Comparison of ENCODE assay signal across 19 mouse cellular contexts in the genomic region with DNA sequence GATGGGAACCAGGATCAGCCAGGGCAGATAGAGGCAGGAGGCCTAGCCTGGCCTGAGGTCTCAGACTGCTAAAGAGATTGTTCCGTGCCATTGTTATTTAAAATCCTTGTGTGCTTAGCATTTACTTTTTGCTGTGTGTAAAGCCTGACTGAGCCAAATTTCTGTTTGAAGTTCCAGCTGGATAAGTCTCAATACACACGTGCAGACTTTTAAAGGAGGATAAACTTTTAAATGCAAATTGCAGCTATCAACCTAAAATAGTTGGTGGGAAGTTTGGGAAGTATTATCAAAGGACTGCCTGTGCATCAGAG. TPM values are rescaled to one million over a fixed set of nuclear protein-coding genes. Genes with fewer than 3 reads are reported as not detected.
DNase-seq lines count a peak whose midpoint lies in the region; ATAC-seq and TF ChIP-seq lines count a peak whose summit lies in the region.
"Had no signal": no experiment of that assay in that cellular context is flagged by ENCODE, and none has a peak within 500 bp of the region (broad histone marks: within the 10 kb centered on the region; RNA-seq: fewer than 3 reads in every experiment).

No protein-coding gene starts in this region.

- no peak for TF ChIP-seq POLR2A in heart, adult 2 months (IDR thresholded peaks at IDR 0.05; ENCODE audit: insufficient read depth, low read depth, low read length)

- H3K27ac ChIP-seq in heart, adult 2 months: peak overlapping the region; percentile 94
- peak overlapping the region; percentile 94 for H3K27ac ChIP-seq in heart, embryonic 16.5 days (ENCODE audit: low read length)
- no peak overlapping the region for H3K27ac ChIP-seq in midbrain, embryonic 14.5 days (replicated peaks; ENCODE audit: low read depth, low read length)
- no peak overlapping the region for H3K27ac ChIP-seq in midbrain, embryonic 16.5 days (ENCODE audit: low read length)
- H3K27ac ChIP-seq in forebrain, embryonic 12.5 days: no peak overlapping the region
- H3K27ac ChIP-seq: embryonic facial prominence, embryonic 12.5 days; forebrain, embryonic 15.5 days; hindbrain, postnatal 0 days; kidney, embryonic 15.5 days had no signal

- 6% methylated on average over 2 of the region's 2 CpGs for WGBS in heart, adult 2 months
- 14% methylated on average over 2 of the region's 2 CpGs for WGBS in heart, embryonic 16.5 days
- WGBS in midbrain, embryonic 14.5 days: 3% methylated on average over 2 of the region's 2 CpGs
- WGBS in midbrain, embryonic 16.5 days: 2% methylated on average over 2 of the region's 2 CpGs
- 22% methylated on average over 2 of the region's 2 CpGs for WGBS in forebrain, embryonic 12.5 days

- no peak for TF ChIP-seq EP300 in heart, adult 2 months (IDR thresholded peaks at IDR 0.05; ENCODE audit: insufficient read depth, low read depth, low read length)

- DNase-seq in heart, adult 2 months: no peak
- no peak for DNase-seq in heart, adult 18-20 months
- no peak for DNase-seq in heart, adult 11 months
- DNase-seq in midbrain, embryonic 14.5 days: peak; percentile 25
- no peak for DNase-seq in layer of hippocampus, adult 18-20 months (ENCODE audit: low spot score in 2 of 2)
- DNase-seq: adrenal gland, postnatal 10 days; cerebellum, adult 9-10 months; kidney, postnatal 4 days; liver; lung, postnatal 36 days; retina, postnatal 1 day had no signal

- H3K4me2 ChIP-seq in heart, embryonic 16.5 days (ENCODE audit: low read depth, low read length): peak overlapping the region; percentile 52
- H3K4me2 ChIP-seq in midbrain, embryonic 14.5 days (ENCODE audit: low read length): no peak overlapping the region
- no peak overlapping the region for H3K4me2 ChIP-seq in midbrain, embryonic 16.5 days (ENCODE audit: low read length)
- no peak overlapping the region for H3K4me2 ChIP-seq in forebrain, embryonic 12.5 days
- H3K4me2 ChIP-seq: embryonic facial prominence, embryonic 12.5 days; forebrain, embryonic 15.5 days; kidney, embryonic 15.5 days had no signal

- no peak for ATAC-seq in heart, embryonic 16.5 days (replicated peaks; ENCODE audit: extremely low read depth, insufficient read depth, low FRiP score)
- no peak for ATAC-seq in midbrain, embryonic 14.5 days (ENCODE audit: low FRiP score, low TSS enrichment)
- ATAC-seq in midbrain, embryonic 16.5 days: no peak
- no peak for ATAC-seq in forebrain, embryonic 12.5 days (ENCODE audit: low FRiP score)
- ATAC-seq: forebrain, embryonic 15.5 days; hindbrain, postnatal 0 days; intestine, postnatal 0 days had no signal

- no peak overlapping the region for H3K9ac ChIP-seq in heart, adult 2 months (ENCODE audit: low read depth, low read length)
- H3K9ac ChIP-seq in heart, embryonic 16.5 days (ENCODE audit: low read length): peak overlapping the region; percentile 38; the same call in 1 of the 2 replicates
- H3K9ac ChIP-seq in midbrain, embryonic 14.5 days (replicated peaks; ENCODE audit: low read length): no peak overlapping the region
- no peak overlapping the region for H3K9ac ChIP-seq in midbrain, embryonic 16.5 days (ENCODE audit: low read depth, low read length)
- no peak overlapping the region for H3K9ac ChIP-seq in forebrain, embryonic 12.5 days
- H3K9ac ChIP-seq: embryonic facial prominence, embryonic 12.5 days; forebrain, embryonic 15.5 days; kidney, embryonic 15.5 days had no signal

- H3K4me3 ChIP-seq in heart, adult 2 months: no peak overlapping the region
- no peak overlapping the region for H3K4me3 ChIP-seq in heart, embryonic 16.5 days (ENCODE audit: low read length)
- H3K4me3 ChIP-seq in midbrain, embryonic 14.5 days (replicated peaks; ENCODE audit: low read depth, low read length): no peak overlapping the region
- no peak overlapping the region for H3K4me3 ChIP-seq in midbrain, embryonic 16.5 days (ENCODE audit: low read depth, low read length)
- no peak overlapping the region for H3K4me3 ChIP-seq in forebrain, embryonic 12.5 days (replicated peaks)
- H3K4me3 ChIP-seq: embryonic facial prominence, embryonic 12.5 days; forebrain, embryonic 15.5 days; kidney, embryonic 15.5 days had no signal

- H3K36me3 ChIP-seq in heart, adult 2 months (ENCODE audit: control insufficient read depth, insufficient read depth, low read length): no peaks in the 10 kb centered on the region
- H3K36me3 ChIP-seq in heart, embryonic 16.5 days (ENCODE audit: control insufficient read depth, insufficient read depth): peaks cover 3% of the 10 kb centered on the region
- no peaks in the 10 kb centered on the region for H3K36me3 ChIP-seq in midbrain, embryonic 14.5 days (ENCODE audit: control insufficient read depth, insufficient read depth, low read length)
- H3K36me3 ChIP-seq in midbrain, embryonic 16.5 days (ENCODE audit: control insufficient read depth, insufficient read depth, low read length): no peaks in the 10 kb centered on the region; the same call in 1 of the 2 replicates
- H3K36me3 ChIP-seq in forebrain, embryonic 12.5 days (replicated peaks): peaks cover 5% of the 10 kb centered on the region
- H3K36me3 ChIP-seq: forebrain, embryonic 15.5 days had no signal

- TF ChIP-seq CTCF in heart, adult 2 months (IDR thresholded peaks at IDR 0.05): no peak

- H3K27me3 ChIP-seq in heart, adult 2 months (ENCODE audit: control insufficient read depth, insufficient read depth, low read length): no peaks in the 10 kb centered on the region
- no peaks in the 10 kb centered on the region for H3K27me3 ChIP-seq in heart, embryonic 16.5 days (ENCODE audit: control insufficient read depth, insufficient read depth, low read length)
- 0 out of 2 replicates have a peak, but pooled peaks cover 5% of the 10 kb centered on the region for H3K27me3 ChIP-seq in midbrain, embryonic 14.5 days (ENCODE audit: control insufficient read depth, insufficient read depth, low read length)
- no peaks in the 10 kb centered on the region for H3K27me3 ChIP-seq in midbrain, embryonic 16.5 days (ENCODE audit: control insufficient read depth, insufficient read depth, low read depth, low read length)
- peaks cover 13% of the 10 kb centered on the region for H3K27me3 ChIP-seq in forebrain, embryonic 12.5 days
- H3K27me3 ChIP-seq: embryonic facial prominence, embryonic 12.5 days; forebrain, embryonic 15.5 days; kidney, embryonic 15.5 days had no signal

- peaks cover 12% of the 10 kb centered on the region for H3K4me1 ChIP-seq in heart, adult 2 months (ENCODE audit: control insufficient read depth, insufficient read depth, low read length)
- peaks cover 41% of the 10 kb centered on the region for H3K4me1 ChIP-seq in heart, embryonic 16.5 days (ENCODE audit: control insufficient read depth, insufficient read depth, low read length)
- peaks cover 26% of the 10 kb centered on the region for H3K4me1 ChIP-seq in midbrain, embryonic 14.5 days (ENCODE audit: control insufficient read depth, insufficient read depth, low read length)
- H3K4me1 ChIP-seq in midbrain, embryonic 16.5 days (ENCODE audit: control insufficient read depth, insufficient read depth, low read length): peaks cover 14% of the 10 kb centered on the region; the same call in 1 of the 2 replicates
- peaks cover 26% of the 10 kb centered on the region for H3K4me1 ChIP-seq in forebrain, embryonic 12.5 days

- H3K79me2 ChIP-seq in heart, adult 2 months (replicated peaks; ENCODE audit: control insufficient read depth, insufficient read depth, low read length): no peaks in the 10 kb centered on the region

- intact Hi-C loops in heart, adult 2 months (cut with DNase I): loop anchor here (2.0 to 10.0 kb wide), 3 partner anchors 57 to 341 kb away; no protein-coding TSS in a partner anchor

- H3K9me3 ChIP-seq in heart, embryonic 16.5 days (replicated peaks; ENCODE audit: control insufficient read depth, low read length): peaks cover 7% of the 10 kb centered on the region
- peaks cover 7% of the 10 kb centered on the region for H3K9me3 ChIP-seq in midbrain, embryonic 14.5 days (ENCODE audit: control insufficient read depth, low read length)
- H3K9me3 ChIP-seq in midbrain, embryonic 16.5 days (replicated peaks; ENCODE audit: control insufficient read depth, low read length, poor library complexity, severe bottlenecking): peaks cover 2% of the 10 kb centered on the region; the same call in 1 of the 2 replicates
- H3K9me3 ChIP-seq in forebrain, embryonic 12.5 days: peaks cover 12% of the 10 kb centered on the region

RNA-seq across cellular contexts. Expression of gene Map10, which starts 3.8 kb away (rescaled TPM):
- 1 to 10 TPM; 4.9 to 5.9 TPM for total RNA-seq in heart, adult 2 months (2021)
- 1.5 and 2.6 TPM in 2 replicates for polyA plus RNA-seq in heart, adult 2 months (2012; rRNA removed)
- 1 to 10 TPM; 4.5 to 5.1 TPM for total RNA-seq in heart, adult 18-20 months (2021)
- polyA plus RNA-seq in heart, embryonic 16.5 days (2015; fragmentation: Nextera tagmentation; extraction: Ambion mirVana): 6.6 and 6.9 TPM in 2 replicates
- polyA plus RNA-seq in midbrain, embryonic 14.5 days (2014; fragmentation: Nextera tagmentation; extraction: Ambion mirVana): 5.8 and 10.8 TPM in 2 replicates
- polyA plus RNA-seq in midbrain, embryonic 16.5 days (2015; fragmentation: Nextera tagmentation; extraction: Ambion mirVana): 6.5 and 8.6 TPM in 2 replicates
- 1 to 10 TPM; 4.9 to 5.6 TPM for total RNA-seq in layer of hippocampus, adult 18-20 months (2021)
- 8.7 and 10.0 TPM in 2 replicates for polyA plus RNA-seq in forebrain, embryonic 12.5 days (2016; fragmentation: Nextera tagmentation; extraction: Ambion mirVana)

Comparison
In these comparisons a context has a peak if more than half of its experiments do, and no peak if none do; other contexts are left out.
1. H3K27ac ChIP-seq: peak in heart, adult 2 months (single experiment) and heart, embryonic 16.5 days (single experiment); none in midbrain, embryonic 14.5 days (single experiment), midbrain, embryonic 16.5 days (single experiment) and forebrain, embryonic 12.5 days (single experiment).